Mouse (Mus musculus) midbrain, embryonic 15.5 days (tissue): ENCODE data around the gene Cask. TPM values are rescaled to one million over a fixed set of nuclear protein-coding genes. Genes with fewer than 3 reads are reported as not detected.
"Not testable (repeated sequence)": the region's sequence is repeated elsewhere in the genome, so short reads cannot be mapped to it uniquely, and the experiment has no call there.

Experiments
- ATAC-seq: fragments of 200-750 bp; cut with Nextera tagmentation; replicated peaks from 2 replicates; pipeline ENCODE4 v1.8.0; 2017; ENCODE audit warnings: moderate TSS enrichment
- H3K27ac ChIP-seq: fragments of 300-500 bp; sonication (generic); 2 replicates; pipeline ENCODE4 v1.5.1; 2015; ENCODE audit warnings: mild to moderate bottlenecking, inconsistent platforms
- H3K27me3 ChIP-seq: fragments of 300-500 bp; sonication (generic); replicated peaks from 2 replicates; pipeline ENCODE4 v1.6.1; 2015; ENCODE audit warnings: inconsistent platforms
- H3K36me3 ChIP-seq: fragments of 300-500 bp; sonication (generic); replicated peaks from 2 replicates; pipeline ENCODE4 v1.6.1; 2015; ENCODE audit warnings: inconsistent platforms
- H3K4me1 ChIP-seq: fragments of 300-500 bp; sonication (generic); 2 replicates; pipeline ENCODE4 v1.6.1; 2015; ENCODE audit warnings: inconsistent platforms
- H3K4me2 ChIP-seq: fragments of 300-500 bp; sonication (generic); 2 replicates; pipeline ENCODE4 v1.6.1; 2015; ENCODE audit warnings: inconsistent platforms, mild to moderate bottlenecking, moderate library complexity
- H3K4me3 ChIP-seq: fragments of 300-500 bp; sonication (generic); 2 replicates; pipeline ENCODE4 v1.5.1; 2015; ENCODE audit warnings: mild to moderate bottlenecking, inconsistent platforms
- H3K9ac ChIP-seq: fragments of 300-500 bp; sonication (generic); 2 replicates; pipeline ENCODE4 v1.6.1; 2015; ENCODE audit warnings: mild to moderate bottlenecking, inconsistent platforms
- H3K9me3 ChIP-seq: fragments of 300-500 bp; sonication (generic); 2 replicates; pipeline ENCODE4 v1.6.1; 2016; ENCODE audit warnings: inconsistent platforms
- WGBS: fragments of 180-500 bp; shearing (Covaris S2); methylation state at CpG from one replicate; pipeline ENCODE4 v1.1.7; 2015; ENCODE audit warnings: mixed read lengths; 5-methylcytosine and 5-hydroxymethylcytosine counted together
- polyA plus RNA-seq: library from polyadenylated mRNA; unstranded; fragments of >200 nt; fragmentation: Nextera tagmentation; extraction: Ambion mirVana; gene quantifications from 2 replicates; pipeline ENCODE4 v1.2.1, GENCODE M21; 2015

Cask gene
- polyA plus RNA-seq, 1 experiment from 2014 or later: 71.5 TPM

DNA sequence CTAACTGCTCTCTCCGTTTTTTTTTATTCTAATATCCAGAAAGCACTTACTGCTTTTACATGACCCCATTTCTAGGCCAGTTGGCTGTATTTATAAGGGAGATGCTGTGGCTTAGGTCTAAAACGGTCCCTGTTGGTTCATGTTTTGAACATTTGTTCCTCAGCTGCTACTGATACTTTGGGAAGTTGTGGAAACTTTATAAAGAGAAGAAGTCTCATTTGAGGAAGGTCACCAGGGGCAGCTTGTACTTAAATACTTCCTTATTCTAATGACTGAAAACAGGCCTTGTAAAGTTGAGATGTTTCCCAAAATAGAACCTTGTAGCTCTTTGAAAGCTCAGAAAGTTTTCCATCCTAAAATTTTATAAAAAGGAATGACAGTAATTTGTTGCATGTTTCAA lies 52.4 kb downstream of the Cask start:
- Histone ChIP-seq H3K36me3 (no peaks in the 10 kb centered on the region), H3K4me1 (no peaks in the 10 kb centered on the region), H3K27me3 (no peaks in the 10 kb centered on the region), H3K9ac (no peak overlapping the region), H3K4me3 (no peak overlapping the region), H3K9me3 (no peaks in the 10 kb centered on the region), H3K27ac (no peak overlapping the region), H3K4me2 (no peak overlapping the region)
- WGBS: 76% methylated on average over 2 of the region's 2 CpGs
- ATAC-seq: no peak

DNA sequence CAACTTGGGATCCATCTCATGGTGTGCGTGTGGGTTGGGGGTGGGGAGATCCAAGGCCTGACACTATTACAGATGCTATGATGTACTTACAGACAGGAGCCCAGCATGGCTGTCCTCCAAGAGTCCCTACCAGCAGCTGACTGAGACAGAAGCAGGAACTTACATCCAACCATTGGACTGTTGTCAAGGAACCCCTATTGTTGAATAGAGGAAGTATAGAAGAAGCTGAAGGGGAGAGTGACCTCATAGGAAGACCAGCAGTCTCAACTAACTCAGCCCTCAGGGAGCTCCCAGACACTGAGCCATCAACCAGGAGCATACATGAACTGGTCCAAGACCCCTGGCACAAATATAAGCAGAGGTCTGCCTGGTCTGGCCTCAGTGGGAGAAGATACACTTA lies 85.5 kb downstream of the Cask start:
- no peak overlapping the region for H3K4me3 ChIP-seq
- H3K27me3 ChIP-seq: no peaks in the 10 kb centered on the region
- no peaks in the 10 kb centered on the region for H3K9me3 ChIP-seq
- H3K9ac ChIP-seq: no peak overlapping the region
- H3K27ac ChIP-seq: no peak overlapping the region
- no peaks in the 10 kb centered on the region for H3K36me3 ChIP-seq
- H3K4me1 ChIP-seq: no peaks in the 10 kb centered on the region
- no peak overlapping the region for H3K4me2 ChIP-seq
- 91% methylated on average over 1 of the region's 1 CpGs for WGBS
- no peak for ATAC-seq

DNA sequence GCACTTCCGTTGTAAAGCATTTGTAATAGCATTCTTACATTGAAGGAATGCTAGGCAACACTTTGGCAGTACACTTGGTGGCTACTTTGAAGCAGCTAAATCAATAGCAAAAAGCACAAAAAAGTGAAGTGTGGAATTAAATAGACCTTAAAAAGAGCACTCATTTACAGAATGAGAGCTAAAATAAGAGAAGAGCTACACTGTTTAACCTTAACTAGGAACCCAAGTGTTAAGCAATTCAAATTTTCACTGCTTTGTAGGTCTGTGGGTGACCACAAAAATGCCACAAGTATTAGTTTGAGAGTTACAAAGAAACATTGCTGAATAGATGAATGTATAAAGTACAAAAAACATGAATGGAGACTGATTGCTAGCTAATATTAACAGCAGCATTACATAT lies 86.1 kb downstream of the Cask start:
- no peak overlapping the region for H3K9ac ChIP-seq
- 76% methylated on average over 1 of the region's 1 CpGs for WGBS
- no peak overlapping the region for H3K27ac ChIP-seq
- no peak overlapping the region for H3K4me2 ChIP-seq
- no peaks in the 10 kb centered on the region for H3K27me3 ChIP-seq
- no peaks in the 10 kb centered on the region for H3K9me3 ChIP-seq
- no peaks in the 10 kb centered on the region for H3K4me1 ChIP-seq
- no peak for ATAC-seq
- H3K4me3 ChIP-seq: no peak overlapping the region
- H3K36me3 ChIP-seq: no peaks in the 10 kb centered on the region

DNA sequence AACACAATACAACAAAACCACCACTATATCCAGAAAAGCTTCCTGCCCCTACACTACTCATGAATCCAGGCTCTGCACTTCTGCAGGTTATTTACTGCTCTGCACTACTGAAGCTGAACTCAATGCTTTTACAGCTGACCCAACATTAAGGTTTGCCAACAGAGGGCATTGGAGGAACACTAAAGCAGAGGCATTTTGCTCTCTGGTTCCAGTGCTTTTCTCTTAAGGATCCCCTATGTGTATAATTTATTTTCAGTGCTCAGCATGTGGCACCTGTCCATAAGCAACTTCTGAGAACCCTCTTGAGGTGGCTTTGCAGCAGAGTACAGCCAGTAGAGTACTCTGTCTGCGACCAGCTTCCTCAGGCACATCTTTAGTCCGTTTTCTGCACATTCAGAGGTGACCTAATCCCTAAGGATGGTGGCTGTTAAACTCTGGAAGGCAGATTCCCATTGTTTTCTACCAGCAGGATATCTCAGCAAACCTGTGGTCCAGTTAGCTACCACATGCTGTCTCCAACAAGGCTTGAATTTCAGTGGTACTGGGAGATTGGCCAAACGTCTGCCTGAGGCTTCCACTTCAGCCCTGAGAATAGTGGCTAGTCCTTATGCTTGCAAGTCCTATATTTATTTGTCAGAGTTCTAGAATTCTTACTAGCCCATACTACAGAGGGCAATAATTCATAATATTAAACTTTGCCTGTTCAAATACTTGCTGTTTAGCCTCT lies 93.7 kb downstream of the Cask start:
- ATAC-seq: no peak
- H3K36me3 ChIP-seq: no peaks in the 10 kb centered on the region
- 12% methylated on average over 3 of the region's 3 CpGs for WGBS
- no peak overlapping the region for H3K4me3 ChIP-seq
- H3K27me3 ChIP-seq: no peaks in the 10 kb centered on the region
- no peaks in the 10 kb centered on the region for H3K4me1 ChIP-seq
- no peaks in the 10 kb centered on the region for H3K9me3 ChIP-seq
- no peak overlapping the region for H3K9ac ChIP-seq
- H3K27ac ChIP-seq: no peak overlapping the region
- no peak overlapping the region for H3K4me2 ChIP-seq

DNA sequence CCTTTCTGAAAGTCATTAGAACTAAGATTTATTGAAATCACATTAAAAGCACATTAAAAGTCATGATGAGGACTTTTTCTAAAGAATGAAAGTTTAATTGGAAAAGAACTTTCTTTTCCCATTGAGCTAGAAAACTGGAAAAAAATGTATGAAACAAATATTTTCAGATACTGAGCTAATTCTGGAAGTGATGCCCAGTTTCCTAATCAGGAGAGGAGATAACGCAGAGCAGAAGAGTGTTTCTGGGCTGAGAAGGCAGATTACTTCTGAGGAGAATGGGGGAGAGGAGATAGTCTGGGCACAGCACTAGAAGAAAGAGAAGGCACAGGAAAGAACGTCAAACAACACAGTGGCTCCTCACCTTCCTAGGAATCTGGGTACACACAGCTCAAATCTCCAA lies 110.1 kb downstream of the Cask start:
- Histone ChIP-seq H3K9me3 (no peaks in the 10 kb centered on the region), H3K4me1 (no peaks in the 10 kb centered on the region), H3K9ac (no peak overlapping the region), H3K36me3 (no peaks in the 10 kb centered on the region), H3K27ac (no peak overlapping the region), H3K4me2 (no peak overlapping the region), H3K4me3 (no peak overlapping the region), H3K27me3 (no peaks in the 10 kb centered on the region)
- whole genome bisulfite sequencing: 57% methylated on average over 2 of the region's 2 CpGs
- no peak for ATAC-seq

GRCm38 (mm10) chrX:13730785-13731184 lies 120.4 kb downstream of the Cask start:
- not testable (repeated sequence) for H3K4me1 ChIP-seq, H3K27ac ChIP-seq, ATAC-seq, H3K36me3 ChIP-seq, H3K4me2 ChIP-seq, H3K4me3 ChIP-seq, H3K9ac ChIP-seq, H3K27me3 ChIP-seq, H3K9me3 ChIP-seq

DNA sequence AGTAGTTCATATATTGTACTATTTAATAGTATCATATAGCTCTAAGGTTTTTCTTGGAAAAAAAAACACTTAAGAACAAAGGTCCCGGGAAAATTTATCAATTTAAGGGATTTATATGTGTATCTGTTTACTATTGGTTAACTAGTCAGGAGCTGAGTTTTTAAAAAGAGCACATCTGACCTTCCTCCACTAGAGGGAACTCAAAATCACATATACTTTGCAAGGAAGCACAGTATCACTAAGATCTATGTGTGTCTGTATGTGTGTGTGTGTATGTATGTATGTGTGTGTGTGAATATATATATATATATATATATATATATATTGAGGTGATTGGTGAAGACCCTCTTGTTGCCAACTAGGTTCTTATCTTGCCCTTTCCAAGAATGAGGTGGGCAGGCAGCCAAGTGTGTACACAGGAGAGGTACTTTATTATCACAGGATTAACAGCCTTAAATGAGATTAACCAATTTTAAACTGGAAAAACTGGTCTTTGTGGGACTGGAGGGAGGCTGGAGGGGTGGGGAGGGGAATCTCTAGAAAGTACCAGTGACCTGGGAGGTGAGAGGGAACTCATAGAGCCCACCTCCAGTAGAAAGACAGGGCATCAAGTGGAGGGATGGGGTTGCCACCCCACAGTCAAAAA lies 121.2 kb downstream of the Cask start:
- H3K9me3 ChIP-seq: no peaks in the 10 kb centered on the region
- WGBS: 83% methylated on average over 1 of the region's 1 CpGs
- H3K4me3 ChIP-seq: no peak overlapping the region
- no peaks in the 10 kb centered on the region for H3K36me3 ChIP-seq
- ATAC-seq: no peak
- H3K27me3 ChIP-seq: no peaks in the 10 kb centered on the region
- no peak overlapping the region for H3K27ac ChIP-seq
- no peak overlapping the region for H3K4me2 ChIP-seq
- H3K4me1 ChIP-seq: no peaks in the 10 kb centered on the region
- no peak overlapping the region for H3K9ac ChIP-seq

GRCm38 (mm10) chrX:13725573-13726403 lies 125.4 kb downstream of the Cask start:
- Histone ChIP-seq H3K9me3 (no peaks in the 10 kb centered on the region), H3K27me3 (no peaks in the 10 kb centered on the region), H3K4me1 (no peaks in the 10 kb centered on the region), H3K4me2 (no peak overlapping the region), H3K27ac (no peak overlapping the region), H3K36me3 (no peaks in the 10 kb centered on the region), H3K9ac (no peak overlapping the region), H3K4me3 (no peak overlapping the region)
- no peak for ATAC-seq
- 53% methylated on average over 8 of the region's 8 CpGs for WGBS

GRCm38 (mm10) chrX:13720296-13720829 lies 130.8 kb downstream of the Cask start:
- Histone ChIP-seq H3K4me1 (no peaks in the 10 kb centered on the region), H3K27me3 (no peaks in the 10 kb centered on the region), H3K4me2 (no peak overlapping the region), H3K36me3 (no peaks in the 10 kb centered on the region), H3K4me3 (no peak overlapping the region), H3K9me3 (no peaks in the 10 kb centered on the region), H3K9ac (no peak overlapping the region), H3K27ac (no peak overlapping the region)
- WGBS: 73% methylated on average over 7 of the region's 7 CpGs
- no peak for ATAC-seq

GRCm38 (mm10) chrX:13718283-13718682 lies 132.9 kb downstream of the Cask start:
- Histone ChIP-seq H3K9ac (no peak overlapping the region), H3K4me3 (no peak overlapping the region), H3K4me1 (no peaks in the 10 kb centered on the region), H3K27ac (no peak overlapping the region), H3K36me3 (no peaks in the 10 kb centered on the region), H3K9me3 (no peaks in the 10 kb centered on the region), H3K27me3 (no peaks in the 10 kb centered on the region), H3K4me2 (no peak overlapping the region)
- no peak for ATAC-seq
- WGBS: 84% methylated on average over 1 of the region's 1 CpGs

GRCm38 (mm10) chrX:13716796-13717569 lies 134.2 kb downstream of the Cask start:
- 73% methylated on average over 4 of the region's 4 CpGs for WGBS

GRCm38 (mm10) chrX:13710174-13710573 lies 141.0 kb downstream of the Cask start:
- WGBS: 42% methylated on average over 2 of the region's 2 CpGs
- Histone ChIP-seq H3K4me3 (no peak overlapping the region), H3K27me3 (no peaks in the 10 kb centered on the region), H3K9me3 (no peaks in the 10 kb centered on the region), H3K9ac (no peak overlapping the region), H3K36me3 (no peaks in the 10 kb centered on the region), H3K27ac (no peak overlapping the region), H3K4me1 (no peaks in the 10 kb centered on the region), H3K4me2 (no peak overlapping the region)
- peak; percentile 72; the same call in 1 of the 2 replicates for ATAC-seq

More at GRCm38 (mm10) chrX:13716796-13717569, 134.2 kb downstream of the Cask start:
- Histone ChIP-seq H3K9ac (no peak overlapping the region), H3K4me2 (no peak overlapping the region), H3K9me3 (no peaks in the 10 kb centered on the region), H3K27me3 (no peaks in the 10 kb centered on the region), H3K4me1 (no peaks in the 10 kb centered on the region), H3K27ac (no peak overlapping the region), H3K4me3 (no peak overlapping the region), H3K36me3 (no peaks in the 10 kb centered on the region)
- ATAC-seq: no peak
